39 mouse cellular contexts compared by ENCODE assay signal in the genomic region with DNA sequence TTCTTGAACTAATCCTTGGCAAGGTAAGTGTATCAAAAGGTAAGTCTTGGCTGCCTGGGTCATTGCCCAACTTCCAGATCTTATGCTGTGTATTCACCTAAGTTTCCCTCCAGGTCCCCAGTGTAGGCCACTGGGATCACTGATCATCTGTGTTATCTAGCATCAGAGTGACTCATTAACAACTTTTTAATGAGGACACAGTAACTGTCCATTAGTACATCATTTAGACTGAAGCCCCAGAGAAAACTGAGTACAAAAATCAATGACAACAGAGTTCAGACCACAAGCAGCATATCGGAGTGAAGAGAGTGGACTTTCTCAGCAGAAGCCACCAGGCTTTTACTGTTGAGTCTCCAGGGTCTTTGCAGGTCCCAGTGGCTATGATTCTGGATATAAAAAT. TPM values are rescaled to one million over a fixed set of nuclear protein-coding genes. Genes with fewer than 3 reads are reported as not detected.
"Had no signal": no experiment of that assay in that cellular context is flagged by ENCODE, and none has a peak within 500 bp of the region (broad histone marks: within the 10 kb centered on the region; RNA-seq: fewer than 3 reads in every experiment).

A gene (plus strand): TSS at position 301 of the 400 bp plus-strand sequence.

- H3K4me1 ChIP-seq: embryonic facial prominence, embryonic 10.5 days; embryonic facial prominence, embryonic 12.5 days; embryonic facial prominence, embryonic 13.5 days; embryonic facial prominence, embryonic 15.5 days; forebrain, embryonic 10.5 days; forebrain, embryonic 12.5 days; forebrain, embryonic 13.5 days; forebrain, embryonic 15.5 days; heart, embryonic 10.5 days had no signal

- H3K9me3 ChIP-seq: embryonic facial prominence, embryonic 10.5 days; embryonic facial prominence, embryonic 12.5 days; embryonic facial prominence, embryonic 13.5 days; embryonic facial prominence, embryonic 15.5 days; forebrain, embryonic 10.5 days; forebrain, embryonic 12.5 days; forebrain, embryonic 13.5 days; forebrain, embryonic 15.5 days; heart, embryonic 10.5 days had no signal

- DNase-seq: cerebellum, adult 9-10 months; cerebellum, adult 9-11 months; cerebellum, postnatal 10 days; cerebellum, postnatal 14 days; cerebellum, postnatal 25 days; cerebellum, postnatal 36 days; embryo, embryonic 11 days; forebrain, postnatal 0 days; gastrocnemius, adult 2 months; gastrocnemius, postnatal 10 days; gastrocnemius, postnatal 14 days; gastrocnemius, postnatal 25 days; gastrocnemius, postnatal 36 days; heart, adult 11 months; heart, adult 18-20 months; heart, adult 2 months had no signal

- H3K27me3 ChIP-seq: embryonic facial prominence, embryonic 12.5 days; embryonic facial prominence, embryonic 13.5 days; embryonic facial prominence, embryonic 15.5 days; forebrain, embryonic 12.5 days; forebrain, embryonic 13.5 days; forebrain, embryonic 15.5 days had no signal

- ATAC-seq: forebrain, embryonic 13.5 days; forebrain, embryonic 14.5 days; forebrain, embryonic 15.5 days; forebrain, embryonic 16.5 days; forebrain, postnatal 0 days had no signal

- H3K36me3 ChIP-seq: embryonic facial prominence, embryonic 10.5 days; embryonic facial prominence, embryonic 12.5 days; embryonic facial prominence, embryonic 13.5 days; embryonic facial prominence, embryonic 15.5 days; forebrain, embryonic 10.5 days; forebrain, embryonic 12.5 days; forebrain, embryonic 15.5 days; heart, embryonic 10.5 days had no signal

- H3K4me3 ChIP-seq: embryonic facial prominence, embryonic 10.5 days; embryonic facial prominence, embryonic 12.5 days; embryonic facial prominence, embryonic 13.5 days; embryonic facial prominence, embryonic 15.5 days; erythroblast, embryonic 14.5 days; forebrain, embryonic 10.5 days; forebrain, embryonic 12.5 days; forebrain, embryonic 13.5 days; forebrain, embryonic 15.5 days; gastrocnemius, adult 2 months; heart, adult 2 months; heart, embryonic 10.5 days had no signal

RNA-seq across cellular contexts. Expression of the gene that starts here (rescaled TPM):
- total RNA-seq: common myeloid progenitor, adult 5-6 weeks; forebrain, postnatal 0 days; gastrocnemius, adult 18-20 months; gastrocnemius, adult 2 months; gastrocnemius, adult 8-10 months; gastrocnemius, postnatal 10 days; gastrocnemius, postnatal 14 days; gastrocnemius, postnatal 25 days; gastrocnemius, postnatal 36 days; gastrocnemius, postnatal 4 days; granulocyte monocyte progenitor cell, adult 5-6 weeks; heart, adult 18-20 months; heart, adult 2 months; heart, adult 8-10 months had no signal
- polyA plus RNA-seq: cortical plate, adult 2 months; embryonic facial prominence, embryonic 10.5 days; embryonic facial prominence, embryonic 11.5 days; embryonic facial prominence, embryonic 12.5 days; embryonic facial prominence, embryonic 13.5 days; embryonic facial prominence, embryonic 14.5 days; erythroblast, embryonic 14.5 days; forebrain, embryonic 10.5 days; forebrain, embryonic 11.5 days; forebrain, embryonic 12.5 days; forebrain, embryonic 13.5 days; forebrain, embryonic 14.5 days; forebrain, embryonic 15.5 days; forebrain, embryonic 16.5 days; forebrain, postnatal 0 days; frontal cortex, adult 2 months; heart, adult 2 months; heart, embryonic 10.5 days had no signal
